Mouse (Mus musculus): ENCODE measurements around the gene Elp5.
"Not testable (repeated sequence)": the region's sequence is repeated elsewhere in the genome, so short reads cannot be mapped to it uniquely, and the experiment has no call there.

Gene Elp5

DNA sequence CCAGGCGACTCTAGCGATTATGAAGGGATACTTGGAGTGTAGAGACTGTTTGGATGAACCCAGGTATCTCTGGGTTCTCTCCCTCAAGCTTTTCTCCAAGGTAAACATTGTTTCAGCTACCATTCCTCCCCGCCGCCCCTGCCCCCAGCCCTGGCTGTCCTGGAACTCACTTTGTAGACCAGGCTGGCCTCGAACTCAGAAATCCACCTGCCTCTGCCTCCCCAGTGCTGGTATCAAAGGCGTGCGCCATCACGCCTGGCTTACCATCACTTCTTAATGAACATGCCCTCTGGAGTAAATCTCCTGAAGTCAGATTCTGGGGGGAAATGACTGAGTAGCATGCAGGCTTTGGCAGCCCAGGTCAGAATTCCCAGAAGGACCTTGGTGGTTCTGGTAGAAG is at the start of gene Elp5:
Gene Elp5 (minus strand): TSS at position 293 of the 400 bp plus-strand sequence.
- DNase-seq, result no peak

DNA sequence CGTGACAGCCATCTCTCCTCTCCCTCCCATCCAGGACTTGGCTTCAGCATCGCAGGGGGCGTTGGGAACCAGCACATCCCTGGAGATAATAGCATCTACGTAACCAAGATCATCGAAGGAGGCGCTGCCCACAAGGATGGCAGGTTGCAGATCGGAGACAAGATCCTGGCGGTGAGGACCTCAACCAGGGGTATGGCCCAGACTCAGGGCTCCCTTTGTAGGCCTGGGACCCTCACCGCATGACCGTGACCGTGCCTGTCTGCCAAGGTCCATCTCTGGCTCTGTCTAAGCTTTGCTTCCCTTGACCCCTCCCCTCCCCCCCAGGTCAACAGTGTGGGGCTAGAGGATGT is 49.0 kb upstream of the Elp5 start:
- no peak for DNase-seq

DNA sequence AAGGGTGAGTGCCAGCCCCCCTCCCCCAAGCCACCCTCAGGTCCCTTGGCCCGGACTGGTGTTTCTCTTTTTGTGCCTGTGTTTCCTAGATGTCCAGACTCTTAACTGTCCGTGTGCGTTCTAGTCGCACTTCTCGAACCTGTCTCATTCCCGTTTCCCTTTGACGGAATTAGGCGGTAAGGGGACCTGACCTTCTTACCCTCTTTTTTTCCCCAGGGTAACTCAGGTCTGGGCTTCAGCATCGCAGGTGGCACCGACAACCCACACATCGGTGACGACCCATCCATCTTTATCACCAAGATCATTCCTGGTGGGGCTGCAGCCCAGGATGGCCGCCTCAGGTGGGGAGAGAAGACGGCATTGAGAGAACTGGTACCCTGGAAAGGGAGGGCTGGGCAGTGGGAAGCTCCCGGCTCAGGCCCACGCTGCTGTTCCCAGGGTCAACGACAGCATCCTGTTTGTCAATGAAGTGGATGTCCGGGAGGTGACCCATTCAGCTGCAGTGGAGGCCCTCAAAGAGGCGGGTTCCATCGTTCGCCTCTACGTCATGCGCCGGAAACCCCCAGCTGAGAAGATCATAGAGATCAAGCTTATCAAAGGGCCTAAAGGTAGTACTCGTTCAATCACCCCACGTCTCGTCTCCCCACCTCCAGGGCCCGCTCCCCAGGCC is 48.5 kb upstream of the Elp5 start:
- DNase-seq, result no peak

DNA sequence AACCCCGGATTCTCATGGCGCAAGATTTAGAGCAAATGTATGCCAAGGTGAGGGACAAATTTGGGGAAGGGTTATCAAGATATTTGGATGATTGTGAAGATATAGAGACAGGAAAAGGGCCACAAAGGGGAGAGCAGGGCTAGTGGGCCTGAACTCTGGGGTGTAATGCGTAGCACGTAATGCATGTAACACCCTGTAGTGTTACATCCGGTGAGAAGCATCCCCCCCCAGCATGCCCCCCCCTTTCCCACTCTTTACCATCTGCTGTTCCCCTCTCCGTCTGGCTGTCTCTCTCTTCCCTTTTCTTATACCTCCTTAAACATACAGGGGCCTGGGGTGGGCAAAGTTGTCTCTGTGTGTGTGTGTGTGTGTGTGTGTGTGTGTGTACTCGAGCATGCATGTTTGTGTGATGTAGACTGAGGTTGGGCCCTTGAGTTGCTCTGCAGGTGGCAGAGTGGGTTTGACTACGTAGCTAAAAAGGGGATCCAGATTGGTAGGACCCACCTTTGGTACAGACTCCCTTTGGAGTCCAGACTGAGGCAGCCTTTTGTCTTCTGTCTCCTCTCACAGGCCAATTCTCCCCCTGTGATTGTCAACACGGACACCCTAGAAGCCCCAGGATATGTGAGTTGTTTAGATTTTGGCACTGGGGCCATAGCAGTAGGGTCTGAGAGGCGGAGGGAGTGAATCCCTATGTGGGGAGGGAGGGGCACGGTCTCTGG is 47.7 kb upstream of the Elp5 start:
- DNase-seq, result no peak

DNA sequence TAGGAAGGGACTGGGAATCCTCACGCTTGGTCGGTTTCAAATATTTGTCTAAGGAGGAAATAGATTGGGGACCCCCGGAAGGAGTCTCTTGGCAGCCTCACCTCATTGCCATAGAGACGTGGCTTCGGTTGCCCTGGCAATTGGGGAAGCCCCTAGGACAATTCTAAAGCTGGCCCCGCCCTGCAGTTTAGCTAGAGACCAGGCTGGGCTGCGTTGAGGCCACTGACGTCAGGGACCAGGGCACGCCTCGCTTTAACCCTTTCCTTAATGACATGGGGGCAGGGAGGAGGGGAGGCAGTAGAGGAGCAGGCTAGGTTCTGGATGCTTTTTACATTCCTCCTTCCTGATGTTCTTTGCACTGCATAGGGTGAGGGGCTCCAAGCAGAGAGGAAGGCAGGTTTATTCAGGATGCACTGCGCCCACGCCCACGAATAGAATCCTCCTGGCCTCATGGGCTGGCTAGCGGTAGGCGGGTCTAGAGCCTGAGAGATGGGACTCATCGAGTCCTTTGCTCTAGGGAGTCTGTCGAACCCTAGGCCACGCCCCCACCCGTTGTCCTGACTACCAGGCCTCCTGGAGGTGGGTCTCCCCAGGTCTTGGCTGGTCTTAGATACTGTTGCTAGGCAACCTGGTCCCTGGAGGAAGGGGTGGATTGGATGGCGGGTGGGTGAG is 46.9 kb upstream of the Elp5 start:
- DNase-seq, result peak; percentile 81 to 86

DNA sequence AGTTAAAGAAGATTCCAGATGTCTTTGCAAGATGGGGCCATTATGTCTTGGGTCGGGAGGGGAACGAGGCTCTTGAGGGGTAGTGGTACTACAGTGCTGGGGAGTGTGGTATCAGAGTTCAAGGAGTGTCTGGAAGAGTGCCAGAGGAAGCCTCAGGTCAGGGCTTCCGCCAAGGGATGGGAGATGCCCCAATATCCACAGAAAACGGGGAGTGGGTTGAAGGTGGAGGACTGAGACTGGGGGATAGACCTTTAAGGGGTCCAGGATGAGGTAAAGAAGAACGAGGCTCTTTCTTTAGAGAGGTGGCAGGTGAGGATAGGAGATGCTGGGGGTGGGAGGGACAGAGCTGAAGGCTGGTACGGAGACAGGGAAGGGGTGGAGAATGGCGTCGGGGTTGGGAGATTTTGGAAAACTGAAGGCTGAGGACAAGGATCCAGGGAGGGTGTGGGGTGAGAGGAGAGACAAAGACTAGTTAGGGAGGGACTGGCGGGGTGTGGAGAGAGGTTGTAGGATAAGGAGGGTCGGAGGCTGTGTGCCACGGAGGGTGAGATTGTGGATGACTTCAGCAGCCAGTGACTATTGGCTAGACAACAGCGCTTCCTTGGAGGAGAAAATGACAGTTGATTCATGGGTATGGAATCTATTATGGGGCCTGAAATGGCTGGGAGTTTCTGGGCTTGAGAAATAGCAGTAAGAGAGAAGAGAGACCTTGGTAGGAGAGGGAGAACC is 46.2 kb upstream of the Elp5 start:
- no peak for DNase-seq

DNA sequence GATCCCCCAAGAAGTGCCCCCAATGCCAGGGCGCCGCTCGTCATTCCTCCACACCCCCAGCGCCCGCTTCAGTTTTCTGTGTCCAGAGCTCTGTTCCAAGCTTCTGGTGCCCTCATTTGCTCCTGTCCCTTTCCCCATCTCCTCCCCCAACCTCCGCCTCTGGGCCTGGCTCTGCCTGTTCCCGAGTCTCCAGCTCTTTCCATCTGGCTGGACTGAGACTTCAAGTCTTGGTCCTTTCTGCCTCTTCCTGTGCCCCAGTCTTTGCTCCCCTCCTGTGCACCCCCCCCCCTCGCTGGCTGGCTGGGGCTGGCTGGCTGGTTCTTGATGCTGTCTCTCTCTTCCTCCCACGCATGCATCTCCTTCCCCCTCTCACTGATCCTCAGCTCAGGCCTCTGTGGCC is 45.1 kb upstream of the Elp5 start:
- DNase-seq, result peak in 1 of 2 experiments; percentile 36

DNA sequence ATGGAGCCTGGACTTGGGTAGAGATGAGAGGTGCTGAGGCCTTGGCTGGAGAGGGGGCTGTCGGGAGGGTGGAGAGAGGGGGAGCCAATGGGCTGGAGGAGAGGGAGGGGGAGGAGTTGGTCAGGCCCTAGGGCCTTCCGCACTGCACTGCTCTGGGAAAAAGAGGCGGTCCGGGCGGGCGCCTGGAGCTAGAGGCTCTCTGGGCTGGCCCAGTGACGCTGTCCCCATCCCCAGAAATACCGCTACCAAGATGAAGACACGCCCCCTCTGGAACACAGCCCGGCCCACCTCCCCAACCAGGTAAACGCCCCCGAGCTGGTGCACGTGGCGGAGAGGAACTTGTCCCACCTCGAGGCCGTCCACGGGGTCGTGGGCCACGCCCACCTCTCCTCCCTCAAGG is 44.4 kb upstream of the Elp5 start:
- DNase-seq, result peak; percentile 57 to 80

DNA sequence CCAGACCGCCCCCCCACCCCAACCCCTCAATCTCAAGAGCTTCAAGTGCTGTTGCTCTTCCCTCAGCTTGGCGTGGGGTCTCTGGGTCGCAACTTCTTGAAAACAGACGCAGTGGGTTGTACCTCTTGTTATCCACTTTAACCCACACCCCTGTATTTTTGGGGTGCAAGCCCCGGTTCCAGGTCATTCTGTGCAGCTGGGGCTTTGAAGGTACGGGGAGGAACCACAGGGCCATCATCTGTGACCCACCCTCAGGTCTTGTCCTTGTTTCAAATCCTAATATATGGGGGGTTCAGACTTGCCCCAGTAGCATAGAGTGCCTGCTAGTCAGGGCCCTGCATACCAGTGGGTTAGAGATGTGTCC is 41.8 kb upstream of the Elp5 start:
- no peak for DNase-seq

DNA sequence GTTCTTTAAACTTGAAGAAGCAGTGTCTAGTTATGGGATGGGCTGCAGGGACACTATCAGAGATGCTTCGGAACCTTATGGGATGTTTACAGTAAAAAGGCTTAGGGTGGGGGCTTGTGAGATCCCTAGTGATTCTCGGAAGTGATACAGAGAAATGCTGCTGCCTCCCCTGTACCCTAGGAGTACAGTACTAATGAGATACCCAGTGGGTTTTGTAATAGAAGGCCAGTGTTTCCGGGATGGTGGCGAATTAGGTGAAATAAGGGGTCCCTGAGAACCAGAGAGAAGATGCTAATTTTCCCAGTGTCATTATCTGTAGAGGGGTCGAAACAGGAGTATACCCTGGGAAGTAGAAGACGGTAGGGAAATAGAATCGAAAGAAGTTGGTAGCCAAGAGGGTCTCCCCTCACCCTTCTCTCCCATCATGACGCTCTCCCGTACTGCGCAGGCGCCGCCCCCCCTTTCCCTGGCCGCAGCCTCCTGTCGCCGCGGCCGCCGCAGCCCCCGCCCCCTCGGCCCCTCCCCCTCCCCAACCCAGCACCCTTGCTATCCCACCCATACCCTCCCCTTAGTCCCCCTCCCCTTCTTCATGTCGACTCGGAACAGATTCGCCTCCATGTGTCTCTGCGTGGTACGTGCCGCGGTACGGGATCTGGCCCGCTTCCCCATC is 41.3 kb upstream of the Elp5 start:
- DNase-seq, result no peak

DNA sequence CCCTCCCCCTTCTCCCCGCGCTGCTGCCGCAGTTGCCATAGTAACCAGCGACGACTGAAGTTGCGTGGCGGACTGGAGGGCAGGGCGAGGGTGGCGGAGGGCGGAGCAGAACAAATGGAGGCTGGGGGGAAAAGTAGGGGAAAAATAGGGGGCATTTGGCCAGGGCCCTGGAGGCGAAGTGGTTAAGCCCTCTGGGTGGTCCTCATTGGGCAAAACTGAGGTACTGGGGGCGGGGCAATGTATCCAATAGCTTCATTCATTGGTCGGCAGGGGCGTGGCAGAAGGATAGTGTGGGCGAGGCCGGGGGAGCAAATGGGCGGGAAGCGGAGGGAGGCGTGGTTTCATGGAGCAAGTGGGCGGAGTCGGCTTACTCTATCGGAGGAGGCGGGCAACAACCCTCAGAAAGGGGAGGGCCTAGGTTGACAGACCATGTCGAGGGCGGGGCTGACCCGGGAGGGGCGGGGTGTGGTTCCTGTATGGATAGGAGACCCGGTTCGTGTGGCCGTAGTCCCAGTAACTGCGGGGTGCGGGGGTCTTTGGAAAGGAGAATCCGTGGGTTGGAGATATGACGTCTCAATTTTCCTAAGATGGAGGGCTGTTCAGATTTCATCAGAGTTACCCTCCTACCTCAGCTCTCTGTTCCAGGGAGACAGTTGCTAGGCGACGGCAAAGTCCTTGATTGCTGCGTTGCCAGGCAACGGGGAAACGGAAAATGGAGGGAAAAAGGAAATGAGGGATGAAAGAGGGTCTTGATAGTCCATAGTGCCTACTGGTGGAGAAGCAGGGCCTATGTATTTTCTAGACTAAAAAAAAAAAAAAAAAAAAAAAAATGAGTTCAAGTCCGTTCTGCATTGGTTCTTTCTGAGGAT is 39.2 kb upstream of the Elp5 start:
- DNase-seq, result peak; percentile 98 to 99

DNA sequence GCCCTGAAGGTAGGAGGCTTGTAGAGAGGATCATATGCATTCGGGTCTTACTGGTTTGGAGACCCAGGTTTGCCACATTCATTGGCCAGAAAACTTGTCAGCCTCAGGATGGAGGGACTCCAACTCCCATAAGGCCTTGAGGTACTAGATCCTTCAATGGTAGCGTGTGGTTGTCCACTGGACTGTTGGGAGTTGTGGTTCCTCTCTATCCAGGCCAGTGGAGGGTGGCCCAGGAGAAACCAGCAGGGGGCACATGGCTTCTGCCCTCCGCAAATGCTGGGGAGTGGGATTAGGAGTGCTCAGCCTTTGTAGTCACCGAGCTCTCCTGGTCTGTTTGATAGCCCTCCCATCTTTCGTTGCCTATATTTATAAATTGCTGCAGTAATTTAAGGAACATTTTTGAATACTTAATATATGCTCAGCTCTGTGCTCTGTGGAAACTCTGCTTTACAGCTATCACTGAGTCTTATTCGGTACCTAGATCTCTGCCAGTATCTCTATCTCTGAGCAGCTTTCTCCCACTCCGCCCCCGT is 38.5 kb upstream of the Elp5 start:
- DNase-seq, result peak; percentile 80 to 81

DNA sequence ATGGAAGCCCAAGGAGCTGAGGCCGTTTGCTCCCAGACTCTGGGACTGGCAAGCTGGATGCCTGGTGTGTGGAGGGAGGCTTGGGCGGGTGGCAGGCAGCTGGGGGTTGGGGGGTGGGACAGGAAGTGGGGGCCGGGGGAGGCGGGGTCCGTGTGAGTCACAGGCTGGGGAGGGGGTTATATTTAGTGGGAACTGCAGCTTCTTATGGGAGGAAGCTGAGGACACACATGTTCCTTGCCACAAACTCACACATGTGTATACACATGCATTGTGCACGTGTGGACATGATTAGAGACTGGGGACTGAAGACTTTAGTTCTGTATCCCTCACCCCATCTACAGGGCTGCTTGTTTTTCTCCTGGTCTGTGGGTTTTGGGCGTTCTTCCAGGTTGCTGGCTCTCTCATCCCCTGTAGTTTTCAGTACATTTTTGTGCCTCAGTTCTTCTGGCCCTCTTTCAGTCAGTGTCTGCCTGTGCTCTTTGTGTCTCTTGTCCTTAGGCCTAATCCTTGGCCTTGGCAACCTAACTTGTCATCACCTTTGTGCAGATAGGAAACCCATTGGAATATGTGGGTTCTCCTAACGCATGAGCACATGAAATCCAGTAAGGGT is 37.8 kb upstream of the Elp5 start:
- DNase-seq, result no peak

DNA sequence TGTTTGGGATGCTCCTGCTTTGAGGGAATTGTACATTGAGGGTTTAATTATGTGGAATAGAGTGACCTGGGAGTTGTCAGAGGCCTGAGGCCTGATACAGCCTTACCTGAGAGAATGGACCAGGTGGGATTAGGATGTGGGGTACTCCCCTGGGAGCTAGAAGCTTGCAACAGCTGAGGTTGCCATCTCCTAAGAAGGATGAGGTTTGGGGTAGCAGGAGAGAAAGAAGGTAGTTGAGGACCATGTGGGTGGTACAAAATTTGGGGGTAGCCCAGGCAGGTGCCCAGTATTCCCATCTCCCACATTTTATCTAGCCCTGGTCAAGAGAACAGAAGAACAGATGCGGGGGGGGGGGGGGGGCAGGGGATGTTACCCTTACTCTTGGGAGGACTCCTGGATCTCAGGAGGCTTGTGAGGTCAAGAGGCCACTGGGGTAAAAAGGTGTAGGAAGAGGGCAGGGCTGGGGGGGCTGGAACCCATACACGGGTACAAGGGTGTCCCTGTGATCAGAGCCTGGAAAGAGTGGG is 37.2 kb upstream of the Elp5 start:
- no peak for DNase-seq

DNA sequence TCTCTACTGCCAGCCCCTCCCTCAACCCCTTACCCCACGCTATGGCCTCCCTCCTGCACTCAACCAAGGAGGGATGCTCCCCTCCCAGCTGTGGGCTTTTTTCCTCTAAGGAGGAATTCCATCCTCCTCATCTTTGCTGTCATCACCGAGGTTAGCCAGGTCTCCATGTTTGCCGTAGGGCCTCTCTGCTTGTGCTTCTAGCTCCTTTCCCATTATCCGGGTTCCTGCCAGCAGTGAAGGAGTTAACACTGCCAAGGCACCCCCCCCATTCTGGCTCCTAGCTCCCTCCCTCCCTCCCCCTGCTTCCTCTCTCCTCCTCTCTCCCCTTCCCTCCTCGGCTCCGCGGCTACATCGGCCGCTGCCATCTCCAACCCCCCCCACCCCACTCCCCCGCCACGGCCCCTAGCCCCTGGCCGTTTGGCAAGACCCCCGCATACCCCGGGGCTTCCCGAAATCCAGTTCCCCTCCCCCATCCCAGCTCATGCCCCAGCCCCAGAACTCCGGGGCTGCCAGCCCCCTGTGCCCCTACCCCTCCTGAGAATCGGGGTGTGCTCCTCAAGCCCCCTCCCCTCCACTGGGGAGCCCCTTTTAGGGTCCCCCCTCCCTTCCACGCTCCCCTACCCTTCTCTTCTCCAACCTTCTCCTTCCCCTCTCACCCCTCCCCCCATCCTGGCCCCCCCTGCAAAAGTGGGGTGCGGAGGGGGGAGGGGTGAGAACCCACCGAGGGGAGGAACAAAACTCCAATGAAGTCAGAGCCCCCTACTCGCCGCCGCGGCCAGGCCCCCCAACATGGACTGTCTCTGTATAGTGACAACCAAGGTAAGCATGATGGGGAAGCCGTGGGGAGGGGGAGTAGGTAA is 36.0 kb upstream of the Elp5 start:
- peak; percentile 61 to 71 for DNase-seq

DNA sequence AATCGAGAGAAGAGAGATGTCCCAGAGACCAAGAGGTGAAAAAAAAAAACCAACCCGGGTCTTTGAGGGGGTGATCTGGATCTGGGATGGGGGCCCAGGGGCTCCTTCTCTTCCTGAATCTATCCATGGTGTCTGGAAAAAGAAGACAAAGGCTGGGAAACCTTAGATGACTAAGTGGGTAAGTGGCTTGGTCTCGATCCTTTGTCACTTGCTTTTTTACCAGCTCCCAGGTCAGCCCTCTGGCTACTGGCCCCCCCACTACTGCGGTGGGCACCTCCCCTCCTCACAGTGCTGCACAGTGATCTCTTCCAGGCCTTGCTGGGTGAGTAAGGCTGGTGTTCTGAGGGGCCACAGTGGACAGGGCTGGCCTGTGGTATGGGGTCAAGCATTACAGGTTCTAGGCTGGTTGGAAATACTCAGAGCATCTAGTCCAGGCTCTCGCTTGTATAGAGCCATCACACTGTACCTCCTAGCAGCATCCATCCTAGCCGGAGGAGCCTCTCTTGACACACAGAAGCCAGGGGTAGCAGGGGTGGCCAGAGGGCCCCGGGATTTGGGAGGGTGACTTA is 35.0 kb upstream of the Elp5 start:
- peak in 1 of 2 experiments; percentile 23 for DNase-seq

DNA sequence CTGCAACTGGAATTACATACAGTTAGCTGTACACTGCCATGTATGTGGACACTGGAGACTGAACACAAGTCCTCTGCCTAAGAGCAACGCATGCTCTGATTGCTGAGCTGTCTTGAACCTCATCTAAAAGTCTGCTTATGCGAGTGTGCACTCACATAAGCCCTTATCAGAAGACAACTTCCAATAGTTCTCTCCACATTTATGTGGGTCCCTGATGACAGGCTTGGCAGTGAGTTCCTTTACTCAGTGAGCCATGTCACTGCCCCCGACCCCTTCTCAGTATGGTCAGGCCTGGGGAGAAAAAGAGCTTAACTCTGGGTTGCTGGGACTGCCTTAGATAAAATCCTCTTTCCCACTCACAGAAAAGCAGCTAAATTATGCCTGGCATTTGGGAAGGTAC is 34.4 kb upstream of the Elp5 start, which contains the start of gene Dlg4:
Gene Dlg4 (plus strand): TSS at position 274 of the 400 bp plus-strand sequence.
- DNase-seq, result peak in 1 of 2 experiments; percentile 9

DNA sequence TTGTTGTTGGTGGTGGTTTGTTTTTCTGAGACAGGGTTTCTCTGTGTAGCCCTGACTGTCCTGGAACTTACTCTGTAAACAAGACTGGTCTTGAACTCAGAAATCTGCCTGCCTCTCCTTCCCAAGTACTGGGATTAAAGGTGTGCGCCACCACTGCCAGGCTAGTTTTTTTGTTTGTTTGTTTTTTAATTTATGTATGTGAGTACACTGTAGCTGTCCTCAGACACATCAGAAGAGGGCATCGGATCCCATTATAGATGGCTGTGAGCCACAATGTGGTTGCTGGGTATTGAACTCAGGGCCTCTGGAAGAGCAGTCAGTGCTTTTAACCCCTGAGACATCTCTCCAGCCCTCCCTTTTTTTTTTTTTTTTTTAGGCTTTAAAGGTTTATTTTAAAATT is 33.9 kb upstream of the Elp5 start:
- not testable (repeated sequence) for DNase-seq

DNA sequence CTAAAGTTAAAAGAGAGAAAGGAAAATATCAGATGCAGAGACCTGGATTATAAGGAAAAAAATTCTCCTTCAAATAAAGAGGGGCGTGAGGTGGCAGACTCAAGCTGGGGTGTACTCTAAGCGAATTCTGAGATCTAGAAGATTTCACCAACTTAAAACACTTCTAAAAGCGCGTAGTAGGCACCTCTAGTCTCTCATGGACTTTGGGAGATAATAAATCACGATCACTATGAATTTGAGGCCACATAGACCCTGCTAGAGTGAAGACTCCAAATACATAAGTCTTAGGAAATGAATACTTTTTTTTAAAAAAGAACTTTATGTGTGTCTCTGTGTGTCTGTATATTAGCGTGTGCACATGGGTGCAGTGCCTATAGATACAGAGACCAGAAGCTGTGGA is 33.4 kb upstream of the Elp5 start:
- DNase-seq, result no peak
